Mouse (Mus musculus) macrophage (primary cell): ENCODE measurements around the gene Olfr154. TPM values are rescaled to one million over a fixed set of nuclear protein-coding genes. Genes with fewer than 3 reads are reported as not detected.
"Not testable (repeated sequence)": the region's sequence is repeated elsewhere in the genome, so short reads cannot be mapped to it uniquely, and the experiment has no call there.

Source experiments
- H3K27ac ChIP-seq: fragments of 350-480 bp; formaldehyde crosslinking; 2 replicates; pipeline ENCODE4 v1.9.0; 2021
- H3K36me3 ChIP-seq: fragments of 350-480 bp; formaldehyde crosslinking; 2 replicates; pipeline ENCODE4 v1.9.0; 2021; ENCODE audit errors: inconsistent target
- H3K4me3 ChIP-seq: fragments of 350-480 bp; formaldehyde crosslinking; 2 replicates; pipeline ENCODE4 v1.9.0; 2021; ENCODE audit errors: inconsistent target
- H3K79me2 ChIP-seq: fragments of 350-480 bp; formaldehyde crosslinking; 2 replicates; pipeline ENCODE4 v1.9.0; 2021; ENCODE audit errors: inconsistent target
- WGBS: methylation state at CpG from one replicate; pipeline ENCODE4 v1.1.7; 2026; ENCODE audit warnings: inconsistent platforms; ENCODE audit not compliant: missing documents; 5-methylcytosine and 5-hydroxymethylcytosine counted together
- polyA plus RNA-seq: library from polyadenylated mRNA; stranded (reverse); fragments of 250-400 nt; gene quantifications from 3 replicates; pipeline ENCODE4 v1.2.4, GENCODE M21; 2018; ENCODE audit warnings: inconsistent platforms
- total RNA-seq, 78 experiments: library from RNA; depleted of rRNA; stranded (reverse); fragments of 250-400 nt; gene quantifications; 1 replicate in 9 of 78; 2 replicates in 24 of 78; 3 replicates in 43 of 78; 4 replicates in 2 of 78; pipeline ENCODE4 v1.2.4; 2018; ENCODE audit warnings: inconsistent platforms in 56 of 78

Gene Olfr154
- not detected for total RNA-seq (2018; cell fraction: chromatin; rRNA removed)
- not detected for total RNA-seq (2018; cell fraction: cytosol; rRNA removed)
- not detected for total RNA-seq (2018; cell fraction: nucleus; rRNA removed)
- polyA plus RNA-seq = not detected in 3 replicates

GRCm38 (mm10) chr2:85664355-85664754, at the start of gene Olfr154:
Gene Olfr154, minus strand, starts transcription at chr2:85664455.
- H3K4me3 ChIP-seq, H3K79me2 ChIP-seq, H3K36me3 ChIP-seq, H3K27ac ChIP-seq: not testable (repeated sequence)

- Histone ChIP-seq H3K27ac (no peak overlapping the region), H3K4me3 (no peak overlapping the region), H3K36me3 (no peaks in the 10 kb centered on the region), H3K79me2 (no peaks in the 10 kb centered on the region)
- WGBS = 16% methylated on average over 1 of the region's 1 CpGs
Measured at GRCm38 (mm10) chr2:85711159-85711558, 46.9 kb upstream of the Olfr154 start.

- not testable (repeated sequence) for H3K27ac ChIP-seq, H3K79me2 ChIP-seq, H3K36me3 ChIP-seq, H3K4me3 ChIP-seq
- 52% methylated on average over 2 of the region's 2 CpGs for WGBS
Measured at GRCm38 (mm10) chr2:85710680-85711079, 46.4 kb upstream of the Olfr154 start.

- Histone ChIP-seq H3K4me3 (no peak within 1 kb of the TSS), H3K36me3 (no peaks in the 10 kb centered on the region), H3K79me2 (no peaks in the 10 kb centered on the region), H3K27ac (no peak within 1 kb of the TSS)
Measured at GRCm38 (mm10) chr2:85689131-85689530, 24.9 kb upstream of the Olfr154 start, which contains the start of gene Olfr1008. Gene Olfr1008, plus strand, starts transcription at chr2:85689431.

GRCm38 (mm10) chr2:85678667-85679066, 14.4 kb upstream of the Olfr154 start, which contains the start of gene Olfr1006:
Gene Olfr1006, minus strand, starts transcription at chr2:85678767.
- Histone ChIP-seq H3K27ac (no peak within 1 kb of the TSS), H3K79me2 (no peaks in the 10 kb centered on the region), H3K4me3 (no peak within 1 kb of the TSS), H3K36me3 (no peaks in the 10 kb centered on the region)

GRCm38 (mm10) chr2:85650604-85651003, 13.7 kb downstream of the Olfr154 start, which contains the start of gene Olfr1002:
Gene Olfr1002, minus strand, starts transcription at chr2:85650704.
- no peak within 1 kb of the TSS for H3K4me3 ChIP-seq
- no peak within 1 kb of the TSS for H3K27ac ChIP-seq
- H3K36me3 ChIP-seq = no peaks in the 10 kb centered on the region
- no peaks in the 10 kb centered on the region for H3K79me2 ChIP-seq
- 90% methylated on average over 1 of the region's 1 CpGs for WGBS

Other genes starting within 250 kb of the Olfr154 start
- not detected in 3 replicates for gene Olfr993, start 249.6 kb downstream of the Olfr154 start, polyA plus RNA-seq
- gene Olfr994, start 228.0 kb downstream of the Olfr154 start, polyA plus RNA-seq = not detected in 3 replicates
- gene Olfr995, start 220.8 kb downstream of the Olfr154 start, polyA plus RNA-seq = not detected in 3 replicates
- not detected in 3 replicates for gene 4833423E24Rik, start 145.4 kb downstream of the Olfr154 start, polyA plus RNA-seq
- gene Olfr996, start 85.2 kb downstream of the Olfr154 start, polyA plus RNA-seq = not detected in 3 replicates
- not detected in 3 replicates for gene Olfr998, start 75.5 kb downstream of the Olfr154 start, polyA plus RNA-seq
- not detected in 3 replicates for gene Olfr1000, start 52.6 kb downstream of the Olfr154 start, polyA plus RNA-seq
- gene Olfr1002, start 13.8 kb downstream of the Olfr154 start, polyA plus RNA-seq = not detected in 3 replicates
- not detected in 3 replicates for gene Olfr1006, start 14.3 kb upstream of the Olfr154 start, polyA plus RNA-seq
- gene Olfr1008, start 25.0 kb upstream of the Olfr154 start, polyA plus RNA-seq = not detected in 3 replicates
- not detected in 3 replicates for gene Olfr1009, start 51.0 kb upstream of the Olfr154 start, polyA plus RNA-seq
- gene Olfr1012, start 98.3 kb upstream of the Olfr154 start, polyA plus RNA-seq = not detected in 3 replicates
- gene Olfr1013, start 102.6 kb upstream of the Olfr154 start, polyA plus RNA-seq = not detected in 3 replicates
- not detected in 3 replicates for gene Olfr1014, start 108.3 kb upstream of the Olfr154 start, polyA plus RNA-seq
- not detected in 3 replicates for gene Olfr1015, start 117.6 kb upstream of the Olfr154 start, polyA plus RNA-seq
- gene Olfr1016, start 138.1 kb upstream of the Olfr154 start, polyA plus RNA-seq = not detected in 3 replicates
- gene Olfr1018, start 154.0 kb upstream of the Olfr154 start, polyA plus RNA-seq = not detected in 3 replicates
- gene Olfr1019, start 181.0 kb upstream of the Olfr154 start, polyA plus RNA-seq = not detected in 3 replicates
- gene Olfr1020, start 182.6 kb upstream of the Olfr154 start, polyA plus RNA-seq = not detected in 3 replicates
- not detected in 3 replicates for gene Olfr1022, start 204.1 kb upstream of the Olfr154 start, polyA plus RNA-seq
- gene Olfr1023, start 221.2 kb upstream of the Olfr154 start, polyA plus RNA-seq = not detected in 3 replicates
- gene Olfr1024, start 240.6 kb upstream of the Olfr154 start, polyA plus RNA-seq = not detected in 3 replicates